Mouse (Mus musculus) lung, embryonic 14.5 days (tissue): ENCODE results near the gene Ighmbp2. TPM values are rescaled to one million over a fixed set of nuclear protein-coding genes. Genes with fewer than 3 reads are reported as not detected.

ENCODE experiments used
- ATAC-seq: fragments of 200-750 bp; cut with Nextera tagmentation; 2 replicates; pipeline ENCODE4 v1.8.0; 2017; ENCODE audit warnings: mild to moderate bottlenecking, moderate TSS enrichment, moderate library complexity; ENCODE audit not compliant: insufficient read depth
- DNase-seq: peaks from one replicate; pipeline ENCODE4 v3.0.0-alpha.2; 2015
- H3K27ac ChIP-seq: fragments of 300-500 bp; sonication (generic); 2 replicates; pipeline ENCODE4 v1.5.1; 2014; ENCODE audit warnings: low read depth, mild to moderate bottlenecking, moderate library complexity
- H3K27me3 ChIP-seq: fragments of 300-500 bp; sonication (generic); 2 replicates; pipeline ENCODE4 v1.6.1; 2014; ENCODE audit warnings: low read length, control low read depth; ENCODE audit not compliant: insufficient read depth
- H3K36me3 ChIP-seq: fragments of 300-500 bp; sonication (generic); 2 replicates; pipeline ENCODE4 v1.6.1; 2014; ENCODE audit warnings: control low read depth; ENCODE audit not compliant: insufficient read depth
- H3K4me1 ChIP-seq: fragments of 300-500 bp; sonication (generic); 2 replicates; pipeline ENCODE4 v1.6.1; 2014; ENCODE audit warnings: antibody characterized with exemption, control low read depth; ENCODE audit not compliant: insufficient read depth
- H3K4me2 ChIP-seq: fragments of 300-500 bp; sonication (generic); 2 replicates; pipeline ENCODE4 v1.6.1; 2014; ENCODE audit warnings: mild to moderate bottlenecking
- H3K4me3 ChIP-seq: fragments of 300-500 bp; sonication (generic); 2 replicates; pipeline ENCODE4 v1.5.1; 2014; ENCODE audit warnings: low read depth, low read length
- H3K9ac ChIP-seq: fragments of 300-500 bp; sonication (generic); 2 replicates; pipeline ENCODE4 v1.6.1; 2014
- H3K9me3 ChIP-seq: fragments of 300-500 bp; sonication (generic); 2 replicates; pipeline ENCODE4 v1.6.1; 2016; ENCODE audit warnings: low read depth, low read length, control low read depth
- CTCF ChIP-seq: IDR thresholded peaks from 2 replicates; pipeline ENCODE4 v1.5.1; 2016; ENCODE audit warnings: antibody characterized with exemption, low read depth
- WGBS: fragments of 180-500 bp; shearing (Covaris S2); extraction: QIAGEN DNeasy Blood & Tissue Kit; methylation state at CpG from one replicate; pipeline ENCODE4 v1.1.7; 2014; 5-methylcytosine and 5-hydroxymethylcytosine counted together
- polyA plus RNA-seq: library from polyadenylated mRNA; unstranded; fragments of >200 nt; fragmentation: Nextera tagmentation; extraction: Ambion mirVana; gene quantifications from 2 replicates; pipeline ENCODE4 v1.2.1, GENCODE M21; 2014

The Ighmbp2 gene
- polyA plus RNA-seq, 1 experiment from 2014 or later = 9.7 TPM

DNA sequence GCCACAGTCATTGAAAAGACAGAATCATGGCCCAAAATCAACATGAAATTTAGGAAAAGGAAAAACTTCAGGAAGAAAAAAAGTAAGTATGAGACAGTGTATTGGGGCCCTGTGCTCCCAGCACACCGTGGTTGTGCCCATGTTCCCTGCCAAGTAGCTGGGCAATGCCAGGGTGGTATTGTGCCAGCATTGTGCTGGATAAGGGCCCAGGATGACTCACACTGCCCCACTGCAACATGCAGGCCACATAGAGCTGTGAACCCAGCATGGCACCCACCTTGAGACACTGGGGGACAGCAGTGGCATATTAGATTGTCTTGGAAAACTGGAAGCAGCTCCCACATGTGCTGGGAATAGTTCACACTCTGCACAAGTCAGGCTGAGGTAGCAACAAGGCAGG is 6.2 kb upstream of the Ighmbp2 start:
- no peak for TF ChIP-seq CTCF
- H3K27me3 ChIP-seq = no peaks in the 10 kb centered on the region
- ATAC-seq (no peak), DNase-seq (no peak)
- no peak overlapping the region for H3K27ac ChIP-seq
- H3K36me3 ChIP-seq = peaks cover 62% of the 10 kb centered on the region
- no peaks in the 10 kb centered on the region for H3K9me3 ChIP-seq
- 89% methylated on average over 1 of the region's 1 CpGs for WGBS
- no peak overlapping the region for H3K9ac ChIP-seq
- H3K4me1 ChIP-seq = no peaks in the 10 kb centered on the region
- no peak overlapping the region for H3K4me3 ChIP-seq
- no peak overlapping the region for H3K4me2 ChIP-seq

DNA sequence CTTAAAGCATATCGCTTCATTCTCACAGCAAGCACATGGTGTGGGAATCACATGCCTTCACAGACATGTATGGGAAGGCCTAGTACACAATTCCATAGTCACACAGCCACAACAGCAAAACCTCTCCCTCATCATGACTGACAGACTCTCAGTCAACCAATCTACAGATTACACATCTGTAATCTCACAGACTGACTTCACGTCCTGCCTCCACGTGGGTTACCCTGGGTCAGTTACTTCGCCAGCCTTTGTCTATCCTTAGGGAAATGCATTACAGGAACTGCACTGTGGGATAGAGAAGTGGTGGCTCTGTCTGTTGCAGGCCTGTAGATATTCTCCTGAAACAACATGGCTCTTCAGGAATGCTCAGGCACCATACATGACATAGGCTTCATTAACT is 931 bp downstream of the Ighmbp2 start:
- H3K36me3 ChIP-seq = peaks cover 39% of the 10 kb centered on the region
- no peak for TF ChIP-seq CTCF

DNA sequence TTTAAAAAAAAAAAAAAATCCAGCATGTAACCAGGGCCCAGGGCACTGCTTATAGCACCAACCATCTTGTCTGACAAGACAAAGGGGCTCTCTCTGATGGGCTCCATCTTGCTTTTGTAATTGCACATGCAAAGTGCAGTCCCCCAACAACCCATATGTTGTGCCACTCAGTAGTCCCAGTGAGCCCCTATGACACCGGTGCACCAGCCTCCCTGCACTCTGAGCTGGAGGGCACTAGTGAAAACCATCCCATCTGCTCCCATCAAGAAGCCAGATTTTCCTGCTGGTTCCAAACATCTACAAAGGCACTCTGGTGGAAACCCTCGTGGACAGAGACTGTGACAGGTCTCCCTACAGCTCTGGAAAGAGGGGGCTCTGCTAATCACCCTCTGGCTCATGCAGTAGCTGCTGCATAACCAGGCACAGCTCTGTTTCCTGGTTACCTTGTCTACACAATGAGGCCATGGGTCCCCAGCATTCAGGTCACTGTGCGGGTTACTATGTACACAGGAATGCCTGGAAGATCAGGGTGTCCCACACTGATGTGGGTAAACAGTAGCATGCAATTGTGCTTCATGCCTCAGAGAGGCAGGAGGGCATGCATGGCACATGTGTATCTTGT is 7.0 kb downstream of the Ighmbp2 start:
- Histone ChIP-seq H3K36me3 (peaks cover 71% of the 10 kb centered on the region), H3K27ac (no peak overlapping the region), H3K4me2 (no peak overlapping the region), H3K4me1 (no peaks in the 10 kb centered on the region), H3K4me3 (no peak overlapping the region), H3K27me3 (no peaks in the 10 kb centered on the region), H3K9ac (no peak overlapping the region), H3K9me3 (no peaks in the 10 kb centered on the region)
- DNase-seq (no peak), ATAC-seq (no peak)
- TF ChIP-seq CTCF = no peak
- WGBS = 84% methylated on average over 3 of the region's 3 CpGs

More for the DNA sequence above, 931 bp downstream of the Ighmbp2 start:
- ATAC-seq (no peak), DNase-seq (no peak)
- no peaks in the 10 kb centered on the region for H3K27me3 ChIP-seq
- no peaks in the 10 kb centered on the region for H3K9me3 ChIP-seq
- WGBS = 65% methylated on average over 4 of the region's 4 CpGs
- peak overlapping the region; percentile 76 for H3K4me2 ChIP-seq
- H3K9ac ChIP-seq = peak overlapping the region; percentile 83
- H3K4me1 ChIP-seq = peaks cover 3% of the 10 kb centered on the region; the same call in 1 of the 2 replicates
- H3K4me3 ChIP-seq = peak overlapping the region; percentile 81
- H3K27ac ChIP-seq = no peak overlapping the region

DNA sequence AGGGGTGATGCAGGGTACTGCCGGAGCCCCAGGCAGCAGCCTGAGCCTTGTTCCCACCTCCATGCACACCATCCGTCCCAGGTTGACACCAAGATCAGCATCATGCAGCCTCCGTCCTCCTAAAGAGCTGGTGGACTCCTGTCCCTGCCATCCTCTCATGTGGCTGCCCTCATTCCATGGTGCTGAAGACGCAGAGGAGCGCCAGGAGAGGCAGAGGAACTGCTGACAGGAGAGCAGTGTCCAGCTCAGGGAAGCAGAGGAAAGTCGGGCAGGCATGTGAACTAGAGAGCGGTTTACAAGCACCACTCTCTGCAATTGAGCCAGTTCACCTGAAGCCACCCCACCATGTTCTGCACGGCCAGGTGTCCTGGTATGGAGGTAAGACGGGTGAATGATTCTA is 9.5 kb downstream of the Ighmbp2 start:
- ATAC-seq (no peak), DNase-seq (no peak)
- Histone ChIP-seq H3K4me2 (no peak overlapping the region), H3K4me3 (no peak overlapping the region), H3K9ac (no peak overlapping the region), H3K36me3 (peaks cover 84% of the 10 kb centered on the region), H3K9me3 (no peaks in the 10 kb centered on the region), H3K27me3 (no peaks in the 10 kb centered on the region), H3K27ac (no peak overlapping the region), H3K4me1 (no peaks in the 10 kb centered on the region)
- no peak for TF ChIP-seq CTCF
- 91% methylated on average over 9 of the region's 9 CpGs for WGBS

DNA sequence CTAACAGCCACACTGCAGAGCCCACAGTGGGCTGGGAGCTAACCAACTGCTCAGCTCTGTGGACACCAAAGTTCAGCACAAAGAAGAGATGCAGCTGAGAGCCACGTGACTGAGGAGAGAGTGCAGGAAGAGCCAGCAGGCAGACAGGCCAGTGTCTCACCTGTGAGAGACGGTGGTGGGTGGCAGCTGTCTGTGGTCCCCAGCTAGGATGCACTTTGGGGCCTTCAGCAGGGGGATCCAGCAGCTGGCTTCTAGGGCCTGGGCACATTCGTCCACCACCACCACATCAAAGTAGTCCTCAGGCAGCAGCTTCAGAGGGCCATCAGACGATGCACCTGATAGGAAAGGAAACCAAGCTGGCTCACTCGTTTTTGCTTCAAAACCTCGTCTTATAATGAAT is 11.5 kb downstream of the Ighmbp2 start:
- 82% methylated on average over 6 of the region's 6 CpGs for WGBS
- Histone ChIP-seq H3K4me1 (no peaks in the 10 kb centered on the region), H3K36me3 (peaks cover 84% of the 10 kb centered on the region), H3K4me2 (no peak overlapping the region), H3K27me3 (no peaks in the 10 kb centered on the region), H3K9ac (no peak overlapping the region), H3K9me3 (no peaks in the 10 kb centered on the region), H3K27ac (no peak overlapping the region), H3K4me3 (no peak overlapping the region)
- ATAC-seq = no peak
- no peak for TF ChIP-seq CTCF
- no peak for DNase-seq

DNA sequence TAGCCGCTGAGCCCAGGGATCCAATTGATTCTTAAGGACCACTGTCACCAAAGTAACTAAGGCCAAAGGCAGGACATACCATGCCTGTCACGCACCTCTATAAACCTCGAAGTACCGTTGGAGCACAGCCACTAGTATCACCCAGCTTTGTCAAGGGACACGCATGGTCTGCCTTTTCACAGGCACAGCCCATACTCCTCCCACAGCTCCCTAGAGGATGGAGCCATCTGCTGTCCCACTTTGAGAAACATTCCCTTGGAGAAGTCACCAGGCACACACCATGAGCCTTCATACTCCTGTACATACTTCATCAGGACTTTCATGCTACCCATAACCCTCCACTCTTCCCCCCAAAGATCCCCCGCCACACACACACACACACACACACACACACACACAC is 13.0 kb downstream of the Ighmbp2 start:
- ATAC-seq (no peak), DNase-seq (no peak)
- H3K9ac ChIP-seq = no peak overlapping the region
- no peaks in the 10 kb centered on the region for H3K4me1 ChIP-seq
- H3K27me3 ChIP-seq = no peaks in the 10 kb centered on the region
- H3K4me3 ChIP-seq = no peak overlapping the region
- no peak overlapping the region for H3K27ac ChIP-seq
- TF ChIP-seq CTCF = no peak
- no peak overlapping the region for H3K4me2 ChIP-seq
- no peaks in the 10 kb centered on the region for H3K9me3 ChIP-seq
- H3K36me3 ChIP-seq = peaks cover 90% of the 10 kb centered on the region
- 90% methylated on average over 6 of the region's 6 CpGs for WGBS

DNA sequence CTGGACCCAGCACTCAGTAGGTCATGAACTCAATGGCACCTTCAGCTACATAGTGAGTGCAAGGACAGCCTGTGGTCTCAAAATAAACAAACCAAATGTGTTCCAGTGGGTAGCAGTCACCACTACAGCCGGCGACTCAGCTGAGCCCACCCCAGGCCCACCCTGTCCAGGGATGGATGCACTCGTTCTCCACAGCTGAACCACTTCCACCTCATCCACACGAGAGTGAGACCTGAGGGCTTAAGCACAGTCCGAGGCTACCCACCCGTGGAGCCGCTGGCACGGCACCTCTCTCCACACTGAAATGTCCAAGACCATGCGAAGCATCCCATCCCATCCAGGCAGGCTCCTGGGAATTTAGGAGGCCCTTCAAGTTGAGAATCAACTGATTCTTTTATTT is 13.5 kb downstream of the Ighmbp2 start:
- DNase-seq (no peak), ATAC-seq (no peak)
- Histone ChIP-seq H3K4me3 (no peak overlapping the region), H3K36me3 (peaks cover 91% of the 10 kb centered on the region), H3K4me1 (no peaks in the 10 kb centered on the region), H3K9ac (no peak overlapping the region), H3K9me3 (no peaks in the 10 kb centered on the region), H3K27ac (no peak overlapping the region), H3K4me2 (no peak overlapping the region), H3K27me3 (no peaks in the 10 kb centered on the region)
- TF ChIP-seq CTCF = no peak
- WGBS = 83% methylated on average over 9 of the region's 9 CpGs
